Mouse (Mus musculus) CD4-positive helper T cell, adult 2 months (primary cell): Measurements from ENCODE around the gene Ntrk3.

ENCODE experiments used
- DNase-seq: peaks from one replicate; pipeline ENCODE4 v3.0.0-alpha.2; 2012; ENCODE audit warnings: low read depth, missing footprints, low spot score

Gene Ntrk3

DNA sequence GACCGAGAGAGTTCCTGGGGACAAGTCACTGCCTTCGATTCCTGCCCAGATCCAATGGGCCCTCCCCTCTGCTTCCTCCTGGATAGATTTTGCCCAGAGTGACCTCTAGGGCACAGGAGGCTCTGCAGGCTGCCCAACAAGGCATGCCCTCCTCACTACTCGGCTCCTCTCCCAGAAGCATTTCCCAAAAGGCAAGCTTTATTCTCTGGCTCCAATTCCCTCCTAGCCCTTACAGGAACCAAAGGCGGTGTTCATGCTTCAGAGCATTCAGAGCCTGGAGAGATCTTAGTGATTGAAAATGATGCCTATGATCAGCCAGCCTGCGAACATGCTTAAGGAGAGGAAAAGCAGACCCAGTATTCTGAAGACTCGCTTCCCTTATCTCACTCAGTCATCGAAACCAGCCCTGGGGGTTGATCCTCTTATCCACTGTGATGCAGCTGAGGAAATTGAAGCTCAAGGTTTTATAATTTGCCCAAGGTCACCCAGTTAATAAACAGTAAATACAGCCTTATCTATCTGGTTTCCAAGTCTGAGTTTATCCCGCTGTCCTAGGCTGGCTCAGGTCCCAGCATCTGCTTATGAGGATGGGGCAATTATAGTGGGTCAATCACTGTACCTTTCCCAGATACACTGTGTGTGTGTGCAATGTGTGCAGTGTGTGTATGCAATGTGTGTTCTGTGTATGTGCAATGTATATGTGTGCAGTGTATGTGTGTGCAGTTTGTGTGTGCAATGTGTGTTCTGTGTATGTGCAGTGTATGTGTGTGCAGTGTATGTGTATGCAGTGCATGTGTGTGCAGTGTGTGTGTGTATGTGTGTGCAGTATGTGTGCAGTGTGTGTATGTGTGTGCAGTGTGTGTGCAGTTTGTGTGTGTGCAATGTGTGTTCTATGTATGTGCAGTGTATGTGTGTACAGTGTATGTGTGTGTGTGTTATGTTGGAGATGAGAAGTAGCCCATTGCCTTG is 376.2 kb downstream of the Ntrk3 start:
- no peak for DNase-seq

- no peak for DNase-seq
These were observed 390.3 kb downstream of the Ntrk3 start for GRCm38 (mm10) chr7:78347464-78347863.

DNA sequence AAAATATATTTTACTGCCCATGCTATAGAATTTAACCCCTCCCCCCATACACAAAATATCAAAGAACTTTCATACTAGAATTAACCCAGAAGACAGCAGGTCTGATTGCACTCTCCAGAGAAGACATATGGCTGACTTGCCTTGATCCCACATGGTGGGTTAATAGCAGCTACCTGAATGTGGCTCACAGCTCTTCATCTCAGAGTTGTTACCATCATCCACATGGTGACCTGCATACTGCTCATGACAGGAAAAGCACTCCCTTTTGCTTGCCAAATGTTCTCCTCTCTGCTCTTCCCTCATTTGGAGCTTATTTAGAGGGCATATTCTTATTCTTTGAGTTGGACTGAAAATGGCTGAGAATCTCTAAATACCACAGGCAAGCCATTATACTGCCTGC is 404.4 kb downstream of the Ntrk3 start:
- no peak for DNase-seq

DNA sequence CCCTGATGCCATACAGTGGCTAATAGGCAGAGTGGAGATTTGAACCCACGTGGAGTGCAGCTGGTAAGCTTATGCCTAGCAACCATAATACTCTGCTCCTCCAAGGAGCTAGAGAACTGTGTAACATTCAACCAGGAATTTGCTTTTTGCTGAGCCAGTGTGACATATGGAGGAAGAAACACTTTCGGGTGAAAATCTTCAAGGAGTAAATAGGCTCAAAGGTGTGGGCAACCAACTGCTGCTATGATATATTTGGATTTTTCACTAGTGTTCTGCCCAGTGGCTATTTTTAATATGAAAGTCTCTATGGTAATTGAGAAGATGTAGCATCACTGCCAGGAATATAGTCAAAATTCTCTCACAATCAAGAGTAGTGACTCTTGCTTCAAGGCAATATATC is 409.5 kb downstream of the Ntrk3 start:
- no peak for DNase-seq

DNA sequence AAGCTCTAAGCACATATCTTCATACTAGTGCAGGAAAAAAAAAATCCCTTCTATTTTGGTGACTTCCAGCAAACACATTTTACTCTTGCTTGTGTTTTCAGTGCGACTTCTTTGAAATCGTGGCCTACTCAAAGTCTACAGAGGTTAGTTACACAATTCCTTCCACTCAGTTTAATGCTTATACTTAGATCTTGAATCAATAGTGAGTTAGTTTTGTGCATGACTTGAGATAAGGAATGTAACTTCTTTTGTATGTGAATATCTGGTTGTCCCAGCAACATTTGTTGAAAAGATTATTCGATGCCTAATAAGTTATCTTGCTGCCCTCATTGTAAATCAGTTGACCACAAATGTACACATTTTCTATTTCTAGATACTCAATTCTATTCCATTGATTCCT is 411.6 kb downstream of the Ntrk3 start:
- no peak for DNase-seq

- no peak for DNase-seq
These were observed 419.2 kb downstream of the Ntrk3 start for GRCm38 (mm10) chr7:78318640-78319039.

DNA sequence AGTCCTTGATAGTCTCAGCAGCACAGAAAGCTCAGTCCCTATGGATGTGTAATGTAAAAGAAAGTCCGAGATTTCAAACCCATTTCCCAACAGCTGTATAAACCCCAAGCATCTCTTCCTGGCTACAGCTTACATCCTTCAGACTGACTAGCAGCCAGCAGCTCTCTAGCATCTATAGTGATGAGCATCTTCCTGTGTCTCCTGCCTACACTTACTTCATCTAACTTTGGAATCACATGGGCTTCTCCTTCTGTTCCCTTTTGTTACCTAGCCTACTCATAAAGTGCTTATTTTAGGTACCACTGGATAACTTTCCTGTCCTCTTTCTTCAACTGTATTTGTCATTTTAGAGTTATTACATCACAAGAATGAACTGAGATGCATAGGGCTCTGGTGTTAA is 432.0 kb downstream of the Ntrk3 start:
- DNase-seq = no peak

DNA sequence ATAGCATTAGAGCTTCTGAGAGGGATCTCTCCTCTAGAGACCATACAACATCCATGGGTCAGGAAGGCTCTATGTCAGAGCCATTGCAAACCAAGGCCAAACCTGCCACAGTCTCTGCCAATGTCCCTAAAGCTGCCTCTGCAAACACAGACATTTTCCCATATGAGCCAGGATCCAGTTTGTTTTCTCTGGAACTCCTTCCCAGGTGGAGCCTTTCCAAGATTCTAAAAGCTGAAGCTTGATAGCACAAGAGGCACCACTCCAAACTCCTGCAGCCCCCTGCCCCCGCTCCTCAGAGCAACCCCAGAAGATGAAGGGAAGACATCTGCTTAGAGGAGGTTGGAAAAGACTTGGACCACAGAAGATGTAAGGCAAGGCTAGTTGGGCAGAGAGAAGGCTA is 432.8 kb downstream of the Ntrk3 start:
- DNase-seq = no peak

DNA sequence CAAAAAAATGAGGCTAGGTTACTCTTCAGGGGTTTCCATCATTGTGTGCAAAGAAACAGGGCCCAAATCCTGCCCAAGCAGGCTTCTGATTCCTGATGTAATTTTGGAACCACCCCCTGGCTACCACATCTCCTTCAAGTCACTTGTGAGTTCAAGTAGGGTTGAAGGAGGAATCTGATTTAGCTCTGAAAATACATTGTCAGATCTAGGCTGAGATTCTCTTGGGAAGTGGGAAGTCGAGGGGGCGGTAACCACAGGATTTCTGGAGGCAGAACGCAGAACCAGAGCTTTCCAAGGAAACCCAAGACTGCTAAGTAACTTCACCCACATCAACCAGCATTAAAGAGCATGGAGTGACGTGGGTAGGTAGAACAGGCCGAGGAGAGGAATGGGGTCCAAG is 440.5 kb downstream of the Ntrk3 start:
- DNase-seq = no peak

- no peak for DNase-seq
These were observed 443.5 kb downstream of the Ntrk3 start for GRCm38 (mm10) chr7:78294322-78294721.

DNA sequence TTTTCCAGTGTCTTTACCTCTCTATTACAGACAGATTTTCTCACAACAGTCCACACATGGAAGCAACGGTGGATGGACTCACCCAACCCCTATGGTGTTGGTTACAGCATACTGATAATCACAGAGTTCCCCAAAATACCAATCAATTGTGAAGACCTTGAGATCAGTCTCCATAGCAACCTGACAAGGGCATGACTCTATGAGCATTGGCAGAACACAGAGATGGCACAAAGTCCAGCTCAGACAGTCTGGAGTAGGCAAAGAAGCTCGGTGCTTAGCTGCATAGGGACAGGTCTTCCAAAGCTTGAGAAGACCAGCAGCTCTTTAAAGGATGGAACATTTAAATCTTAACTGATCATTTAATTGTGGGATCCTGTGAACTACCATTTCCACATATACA is 447.6 kb downstream of the Ntrk3 start:
- no peak for DNase-seq

- no peak for DNase-seq
These were observed 451.1 kb downstream of the Ntrk3 start for GRCm38 (mm10) chr7:78286516-78287238.

GRCm38 (mm10) chr7:78269506-78270250 is 468.1 kb downstream of the Ntrk3 start:
- no peak for DNase-seq

GRCm38 (mm10) chr7:78267461-78268007 is 470.3 kb downstream of the Ntrk3 start:
- no peak for DNase-seq

DNA sequence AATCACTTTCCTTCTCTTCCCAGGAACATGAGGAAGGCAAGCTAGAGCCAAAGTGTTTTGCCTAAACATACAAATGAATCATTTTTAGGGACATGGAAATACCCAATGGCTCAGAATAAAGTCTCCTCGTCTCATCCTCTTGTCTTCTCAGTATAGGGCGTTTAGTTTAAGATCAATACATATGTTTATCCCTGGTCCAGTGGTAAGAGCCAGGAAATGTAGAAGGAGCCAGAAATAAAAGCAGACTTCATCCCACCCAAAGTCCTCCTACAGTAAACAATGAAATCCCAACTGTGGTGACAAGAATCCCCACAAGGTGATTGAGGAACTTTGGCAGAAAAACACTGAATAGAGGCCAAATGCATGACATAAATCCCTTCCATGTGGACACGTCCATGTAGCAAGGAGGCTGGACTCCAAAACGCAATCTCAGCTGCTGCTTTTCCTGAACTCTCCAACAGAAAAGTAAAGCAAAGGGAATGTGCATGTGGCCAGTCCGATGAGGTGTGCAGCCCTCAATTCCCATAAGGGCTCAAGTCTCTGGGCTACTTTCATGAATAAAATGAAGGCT is 473.3 kb downstream of the Ntrk3 start:
- DNase-seq = no peak

- DNase-seq = no peak
These were observed 476.2 kb downstream of the Ntrk3 start for GRCm38 (mm10) chr7:78261420-78262125.

DNA sequence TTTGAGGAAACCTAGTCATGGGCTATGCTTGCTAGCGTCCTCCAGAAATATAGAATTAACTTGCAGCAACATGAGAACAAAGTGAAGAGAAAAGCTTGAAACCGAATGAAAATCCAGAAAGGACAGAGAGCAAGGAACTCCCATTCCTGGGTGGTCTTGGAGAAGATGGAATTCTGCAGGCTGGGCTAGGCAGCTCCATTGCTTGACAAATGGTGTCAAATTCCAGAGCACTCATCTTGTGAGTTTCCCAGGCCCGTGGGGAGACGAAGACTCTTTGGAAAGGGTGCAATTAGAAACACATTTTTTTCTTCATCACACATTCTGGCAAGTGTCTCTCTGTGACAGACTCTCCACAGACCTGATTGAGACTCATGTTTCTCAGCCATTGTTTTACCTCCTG is 479.7 kb downstream of the Ntrk3 start:
- no peak for DNase-seq

DNA sequence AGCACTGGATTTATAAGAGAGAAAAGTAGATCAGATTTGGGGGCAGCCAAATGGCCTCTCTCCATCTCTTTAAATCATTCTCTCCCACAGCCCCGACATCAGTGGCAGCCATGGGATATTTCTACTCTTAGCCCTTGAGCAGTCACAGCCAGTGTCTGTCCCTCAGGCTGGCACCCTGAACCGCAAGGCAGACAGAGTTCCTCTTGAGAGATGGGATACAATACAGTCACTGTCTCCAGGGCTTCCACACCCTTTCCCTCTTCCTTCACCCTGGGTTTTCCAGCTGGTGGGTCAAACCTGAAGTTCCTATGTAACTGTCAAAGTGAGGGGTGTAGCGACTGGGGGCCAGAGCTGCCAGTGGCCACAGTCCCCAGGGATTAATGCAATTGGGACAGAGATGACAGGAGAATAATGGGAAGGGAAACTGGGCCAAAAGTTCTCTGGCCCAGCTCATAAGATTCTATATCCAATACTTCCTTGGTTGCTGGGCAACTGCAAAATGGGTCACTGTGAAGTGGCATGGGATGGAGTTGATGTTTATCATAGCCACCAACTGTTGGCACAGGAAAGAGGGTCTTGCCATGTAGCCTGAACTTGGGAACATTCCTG is 483.9 kb downstream of the Ntrk3 start:
- DNase-seq = no peak

GRCm38 (mm10) chr7:78248119-78248642 is 489.6 kb downstream of the Ntrk3 start:
- DNase-seq = no peak

DNA sequence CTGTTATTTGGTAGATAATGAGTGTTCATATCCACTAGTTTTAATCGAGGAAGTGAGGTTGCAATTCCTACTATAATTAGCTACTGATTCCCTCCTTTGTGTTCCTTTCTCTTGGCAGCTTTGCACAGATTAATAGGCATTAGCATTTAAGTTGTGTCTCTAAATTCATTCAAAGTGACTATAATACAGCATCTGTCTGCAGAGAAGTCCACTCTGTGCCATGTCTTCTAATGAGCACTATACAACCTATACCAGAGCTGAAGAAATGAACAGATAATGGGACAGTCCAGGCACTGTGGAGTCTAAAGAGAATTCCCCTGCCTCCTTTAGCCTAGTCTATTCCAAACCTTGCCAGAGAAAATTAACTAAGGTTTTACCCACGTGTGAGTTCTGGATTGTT is 498.8 kb downstream of the Ntrk3 start:
- no peak for DNase-seq
